Mouse (Mus musculus): ENCODE data around the gene Apol6.

- TF ChIP-seq CTCF (IDR thresholded peaks at IDR 0.05; ENCODE audit: low read depth, low read length) (no peak), POLR2A (IDR thresholded peaks at IDR 0.05; ENCODE audit: insufficient read depth, low read length) (no peak)
Observed at GRCm38 (mm10) chr15:77072556-77073163, 28.1 kb downstream of the Apol6 start.
